Mouse (Mus musculus): Measurements from ENCODE around the gene Ttc28. TPM values are rescaled to one million over a fixed set of nuclear protein-coding genes. Genes with fewer than 3 reads are reported as not detected.

The Ttc28 gene
- polyA plus RNA-seq, 1 experiment, result 6.7 TPM

DNA sequence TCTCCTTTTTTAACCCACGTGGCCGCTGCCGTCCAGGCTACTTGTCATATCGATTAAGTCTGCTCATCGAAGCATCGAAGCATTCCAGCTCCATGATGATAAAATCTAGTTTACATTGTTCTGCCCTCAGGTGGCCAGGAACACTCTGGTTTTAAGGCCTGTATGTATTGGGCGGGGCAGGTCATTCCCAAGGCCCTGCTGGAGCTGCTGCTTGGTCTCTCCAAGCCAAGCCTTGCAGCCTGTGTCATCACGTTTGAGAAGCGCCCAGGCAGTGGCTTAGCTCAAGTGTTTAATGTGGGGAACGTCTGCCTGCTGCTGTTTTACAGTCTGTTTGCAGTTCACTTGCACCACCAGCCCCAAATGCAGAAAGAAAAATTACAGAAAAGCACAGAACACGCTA lies 132.5 kb downstream of the Ttc28 start:
- no peaks in the 10 kb centered on the region for H3K36me3 ChIP-seq (replicated peaks; ENCODE audit: low read length)
- TF ChIP-seq FLI1 (IDR thresholded peaks at IDR 0.05; ENCODE audit: low read length), result no peak
- TF ChIP-seq GATA1 (IDR thresholded peaks at IDR 0.05; ENCODE audit: borderline replicate concordance, low read length), result no peak
- H3K4me3 ChIP-seq (replicated peaks), result no peak overlapping the region
- H3K27me3 ChIP-seq (replicated peaks), result peaks cover 16% of the 10 kb centered on the region
- peaks cover 6% of the 10 kb centered on the region; the same call in 1 of the 2 replicates for H3K4me1 ChIP-seq
- H3K9me3 ChIP-seq, result peaks cover 27% of the 10 kb centered on the region

DNA sequence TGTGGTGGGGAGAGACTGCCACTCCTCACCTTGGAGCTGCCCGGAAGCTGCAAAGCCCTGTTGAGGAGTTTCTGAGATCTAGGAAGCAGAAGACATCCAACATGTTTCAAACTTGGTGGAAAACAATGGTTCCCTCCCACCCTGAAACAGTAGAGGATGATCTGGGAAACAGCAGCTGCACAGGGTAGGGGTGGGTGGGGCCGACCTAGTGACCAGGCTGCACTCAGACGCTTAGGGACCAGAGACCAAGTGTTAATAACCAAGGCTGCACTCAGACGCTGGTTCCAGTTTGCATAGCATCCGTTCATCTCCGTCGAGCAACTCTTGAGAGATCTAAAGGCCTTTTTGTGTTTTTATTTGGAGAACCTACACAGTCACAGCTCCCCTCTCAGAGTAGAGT lies 133.0 kb downstream of the Ttc28 start:
- Histone ChIP-seq H3K4me3 (replicated peaks) (no peak overlapping the region), H3K36me3 (replicated peaks; ENCODE audit: low read length) (no peaks in the 10 kb centered on the region)
- TF ChIP-seq GATA1 (IDR thresholded peaks at IDR 0.05; ENCODE audit: borderline replicate concordance, low read length) (no peak), FLI1 (IDR thresholded peaks at IDR 0.05; ENCODE audit: low read length) (no peak)

GRCm38 (mm10) chr5:111014960-111015359 lies 135.4 kb downstream of the Ttc28 start:
- H3K27me3 ChIP-seq (replicated peaks), result peaks cover 30% of the 10 kb centered on the region
- H3K36me3 ChIP-seq (replicated peaks; ENCODE audit: low read length), result no peaks in the 10 kb centered on the region
- TF ChIP-seq FLI1 (IDR thresholded peaks at IDR 0.05; ENCODE audit: low read length), result no peak
- no peak for TF ChIP-seq GATA1 (IDR thresholded peaks at IDR 0.05; ENCODE audit: borderline replicate concordance, low read length)
- H3K4me1 ChIP-seq, result peaks cover 9% of the 10 kb centered on the region; the same call in 1 of the 2 replicates
- no peak overlapping the region for H3K4me3 ChIP-seq (replicated peaks)
- peaks cover 22% of the 10 kb centered on the region for H3K9me3 ChIP-seq

More for the DNA sequence above, 133.0 kb downstream of the Ttc28 start:
- Histone ChIP-seq H3K9me3 (peaks cover 27% of the 10 kb centered on the region), H3K4me1 (peaks cover 9% of the 10 kb centered on the region; the same call in 1 of the 2 replicates), H3K27me3 (replicated peaks) (peaks cover 21% of the 10 kb centered on the region)

- Histone ChIP-seq H3K27me3 (replicated peaks) (peaks cover 33% of the 10 kb centered on the region), H3K9me3 (peaks cover 22% of the 10 kb centered on the region), H3K36me3 (replicated peaks; ENCODE audit: low read length) (no peaks in the 10 kb centered on the region), H3K4me3 (replicated peaks) (no peak overlapping the region), H3K4me1 (peaks cover 5% of the 10 kb centered on the region; the same call in 1 of the 2 replicates)
- no peak for TF ChIP-seq GATA1 (IDR thresholded peaks at IDR 0.05; ENCODE audit: borderline replicate concordance, low read length)
- TF ChIP-seq FLI1 (IDR thresholded peaks at IDR 0.05; ENCODE audit: low read length), result no peak
Observed at GRCm38 (mm10) chr5:111017319-111017718, 137.7 kb downstream of the Ttc28 start.

GRCm38 (mm10) chr5:111022339-111022738 lies 142.7 kb downstream of the Ttc28 start:
- Histone ChIP-seq H3K4me3 (replicated peaks) (no peak overlapping the region), H3K36me3 (replicated peaks; ENCODE audit: low read length) (no peaks in the 10 kb centered on the region), H3K9me3 (peaks cover 5% of the 10 kb centered on the region), H3K27me3 (replicated peaks) (peaks cover 46% of the 10 kb centered on the region), H3K4me1 (peaks cover 9% of the 10 kb centered on the region; the same call in 1 of the 2 replicates)
- TF ChIP-seq GATA1 (IDR thresholded peaks at IDR 0.05; ENCODE audit: borderline replicate concordance, low read length) (no peak), FLI1 (IDR thresholded peaks at IDR 0.05; ENCODE audit: low read length) (no peak)

DNA sequence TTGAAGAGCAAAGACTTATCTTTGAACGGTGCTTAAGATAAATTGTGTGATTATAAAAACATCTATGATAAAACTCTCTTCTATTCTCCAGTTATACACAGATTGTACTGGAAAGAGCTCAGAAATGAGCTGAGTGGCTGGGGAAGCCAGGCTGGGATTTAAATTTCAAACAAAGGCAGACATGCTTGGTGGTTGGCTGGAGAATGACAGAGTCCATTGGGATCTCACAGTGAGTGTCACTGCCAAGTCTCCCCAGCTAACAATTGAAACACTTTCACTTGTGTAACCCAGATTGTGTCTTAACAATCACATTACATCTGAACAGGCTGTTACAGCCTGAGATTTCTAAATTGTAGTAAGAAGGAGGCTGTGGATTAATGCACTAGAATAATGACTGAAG lies 143.3 kb downstream of the Ttc28 start:
- Histone ChIP-seq H3K27me3 (replicated peaks) (peaks cover 40% of the 10 kb centered on the region), H3K36me3 (replicated peaks; ENCODE audit: low read length) (no peaks in the 10 kb centered on the region), H3K4me3 (replicated peaks) (no peak overlapping the region), H3K9me3 (peaks cover 5% of the 10 kb centered on the region), H3K4me1 (peaks cover 7% of the 10 kb centered on the region; the same call in 1 of the 2 replicates)
- TF ChIP-seq FLI1 (IDR thresholded peaks at IDR 0.05; ENCODE audit: low read length), result no peak
- TF ChIP-seq GATA1 (IDR thresholded peaks at IDR 0.05; ENCODE audit: borderline replicate concordance, low read length), result no peak

DNA sequence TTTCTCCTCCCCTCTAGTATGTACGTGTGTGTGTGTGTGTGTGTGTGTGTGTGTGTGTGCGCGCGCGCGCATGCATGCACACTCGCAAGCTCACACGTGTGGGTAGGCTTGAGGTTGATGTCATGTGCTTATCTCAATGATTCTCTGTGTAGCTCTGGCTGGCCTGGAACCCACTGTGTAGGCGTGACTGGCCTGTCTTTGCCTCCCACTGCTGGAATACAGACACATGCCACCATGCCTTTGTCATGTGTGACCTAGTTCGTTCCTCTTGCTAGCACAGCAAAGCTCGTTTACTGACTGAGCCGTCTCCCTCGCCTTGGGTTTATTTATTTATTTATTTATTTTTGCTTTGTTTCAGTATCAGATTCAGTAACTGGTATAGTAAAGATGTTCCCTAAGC lies 145.0 kb downstream of the Ttc28 start:
- H3K36me3 ChIP-seq (replicated peaks; ENCODE audit: low read length), result no peaks in the 10 kb centered on the region
- no peak overlapping the region for H3K4me3 ChIP-seq (replicated peaks)
- H3K9me3 ChIP-seq, result peaks cover 5% of the 10 kb centered on the region
- peaks cover 34% of the 10 kb centered on the region for H3K27me3 ChIP-seq (replicated peaks)
- no peak for TF ChIP-seq GATA1 (IDR thresholded peaks at IDR 0.05; ENCODE audit: borderline replicate concordance, low read length)
- TF ChIP-seq FLI1 (IDR thresholded peaks at IDR 0.05; ENCODE audit: low read length), result no peak
- peaks cover 7% of the 10 kb centered on the region; the same call in 1 of the 2 replicates for H3K4me1 ChIP-seq

GRCm38 (mm10) chr5:111025476-111025875 lies 145.9 kb downstream of the Ttc28 start:
- no peak for TF ChIP-seq FLI1 (IDR thresholded peaks at IDR 0.05; ENCODE audit: low read length)
- no peak for TF ChIP-seq GATA1 (IDR thresholded peaks at IDR 0.05; ENCODE audit: borderline replicate concordance, low read length)
- Histone ChIP-seq H3K4me3 (replicated peaks) (no peak overlapping the region), H3K9me3 (peaks cover 5% of the 10 kb centered on the region), H3K27me3 (replicated peaks) (peaks cover 37% of the 10 kb centered on the region), H3K36me3 (replicated peaks; ENCODE audit: low read length) (no peaks in the 10 kb centered on the region), H3K4me1 (peaks cover 7% of the 10 kb centered on the region; the same call in 1 of the 2 replicates)

DNA sequence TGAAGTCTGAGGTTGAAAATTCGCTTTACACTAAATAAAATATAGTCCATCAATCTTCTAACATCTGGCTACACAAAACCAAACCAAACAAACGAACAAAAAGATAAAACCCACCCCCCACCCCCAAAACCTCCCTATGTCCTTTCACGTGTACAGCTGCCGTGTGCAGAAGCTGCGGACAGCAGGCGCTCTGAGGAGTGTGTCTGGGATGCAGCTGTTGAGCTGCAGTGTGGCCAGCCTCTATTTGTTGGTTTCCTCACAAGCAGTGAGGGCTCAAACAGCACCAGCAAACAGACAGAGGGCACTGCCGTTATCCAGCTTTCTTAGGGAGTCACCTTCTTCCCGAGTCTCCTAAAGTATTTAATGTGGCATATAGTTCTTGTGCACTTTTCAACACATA lies 146.6 kb downstream of the Ttc28 start:
- TF ChIP-seq FLI1 (IDR thresholded peaks at IDR 0.05; ENCODE audit: low read length) (no peak), GATA1 (IDR thresholded peaks at IDR 0.05; ENCODE audit: borderline replicate concordance, low read length) (no peak)

DNA sequence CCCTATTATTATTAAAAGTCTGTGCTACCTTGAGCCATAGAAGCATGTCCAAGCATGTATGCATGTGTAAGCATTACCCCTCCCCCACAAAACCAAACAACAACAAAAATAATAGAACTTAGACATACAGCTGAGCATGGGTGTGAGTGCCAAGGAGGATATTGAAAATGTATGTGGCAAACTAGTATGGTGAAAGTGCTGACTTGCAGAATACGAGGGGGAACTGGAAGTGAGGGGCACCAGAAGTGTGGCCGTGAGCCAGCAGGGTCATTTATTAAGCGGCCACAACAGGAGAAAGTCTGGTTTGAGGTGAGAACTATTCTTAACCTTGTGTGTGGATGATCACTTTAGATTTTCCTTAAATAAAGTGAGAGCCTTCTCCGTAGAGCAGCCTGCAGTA lies 148.7 kb downstream of the Ttc28 start:
- TF ChIP-seq FLI1 (IDR thresholded peaks at IDR 0.05; ENCODE audit: low read length), result no peak
- no peak for TF ChIP-seq GATA1 (IDR thresholded peaks at IDR 0.05; ENCODE audit: borderline replicate concordance, low read length)
- Histone ChIP-seq H3K27me3 (replicated peaks) (peaks cover 31% of the 10 kb centered on the region), H3K36me3 (replicated peaks; ENCODE audit: low read length) (no peaks in the 10 kb centered on the region), H3K4me1 (peaks cover 11% of the 10 kb centered on the region; the same call in 1 of the 2 replicates), H3K4me3 (replicated peaks) (no peak overlapping the region), H3K9me3 (peaks cover 5% of the 10 kb centered on the region; the same call in 1 of the 2 replicates)

More for the DNA sequence above, 146.6 kb downstream of the Ttc28 start:
- peaks cover 5% of the 10 kb centered on the region; the same call in 1 of the 2 replicates for H3K9me3 ChIP-seq
- no peaks in the 10 kb centered on the region for H3K36me3 ChIP-seq (replicated peaks; ENCODE audit: low read length)
- H3K4me3 ChIP-seq (replicated peaks), result no peak overlapping the region
- peaks cover 7% of the 10 kb centered on the region; the same call in 1 of the 2 replicates for H3K4me1 ChIP-seq
- H3K27me3 ChIP-seq (replicated peaks), result peaks cover 33% of the 10 kb centered on the region
